Mouse (Mus musculus): Measurements from ENCODE around the gene Fcho1.
A peak's percentile ranks its signal among the peaks of the same experiment; 100 is the strongest.

Gene Fcho1

DNA sequence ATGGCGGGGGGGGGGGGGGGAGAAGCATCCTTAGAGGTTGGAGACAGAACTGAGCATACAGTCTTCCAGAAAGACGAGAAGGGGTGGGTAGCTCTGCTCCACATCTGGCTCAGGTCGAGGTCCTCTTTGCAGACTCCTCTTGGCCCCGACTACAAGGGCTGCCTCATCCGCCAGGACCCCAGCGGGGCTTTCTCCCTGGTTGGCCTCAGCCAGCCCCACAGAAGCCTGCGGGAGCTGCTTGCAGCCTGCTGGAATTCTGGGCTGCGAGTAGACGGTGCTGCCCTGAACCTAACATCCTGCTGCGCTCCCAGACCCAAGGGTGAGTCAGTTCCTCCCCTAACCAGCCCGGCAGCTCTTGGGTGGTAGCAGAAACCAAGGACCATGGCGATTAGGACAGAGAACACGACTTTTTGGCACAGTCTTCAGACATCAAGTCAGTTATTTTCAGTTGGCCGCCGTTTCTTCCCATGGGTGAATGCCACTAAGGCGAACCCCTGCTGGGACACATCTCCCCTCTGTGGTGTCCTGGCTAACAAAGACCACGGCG lies 44.1 kb downstream of the Fcho1 start:
- no peak for DNase-seq

DNA sequence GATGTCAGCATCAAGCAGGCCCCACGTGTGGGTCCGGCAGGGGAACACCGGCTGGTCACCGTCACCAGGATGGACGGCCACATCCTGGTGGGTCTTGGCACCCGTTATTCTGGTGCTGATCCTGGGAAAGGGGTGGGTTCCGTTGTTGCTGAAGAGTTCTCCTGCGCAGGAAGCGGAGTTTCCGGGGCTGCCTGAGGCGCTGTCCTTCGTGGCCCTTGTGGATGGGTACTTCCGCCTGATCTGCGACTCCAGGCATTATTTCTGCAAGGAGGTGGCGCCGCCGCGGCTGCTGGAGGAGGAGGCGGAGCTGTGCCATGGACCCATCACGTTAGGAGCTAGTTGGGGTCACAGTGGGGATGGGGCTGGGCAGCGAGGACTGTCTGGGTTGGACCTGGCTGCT lies 45.0 kb downstream of the Fcho1 start:
- DNase-seq: peak; percentile 61

DNA sequence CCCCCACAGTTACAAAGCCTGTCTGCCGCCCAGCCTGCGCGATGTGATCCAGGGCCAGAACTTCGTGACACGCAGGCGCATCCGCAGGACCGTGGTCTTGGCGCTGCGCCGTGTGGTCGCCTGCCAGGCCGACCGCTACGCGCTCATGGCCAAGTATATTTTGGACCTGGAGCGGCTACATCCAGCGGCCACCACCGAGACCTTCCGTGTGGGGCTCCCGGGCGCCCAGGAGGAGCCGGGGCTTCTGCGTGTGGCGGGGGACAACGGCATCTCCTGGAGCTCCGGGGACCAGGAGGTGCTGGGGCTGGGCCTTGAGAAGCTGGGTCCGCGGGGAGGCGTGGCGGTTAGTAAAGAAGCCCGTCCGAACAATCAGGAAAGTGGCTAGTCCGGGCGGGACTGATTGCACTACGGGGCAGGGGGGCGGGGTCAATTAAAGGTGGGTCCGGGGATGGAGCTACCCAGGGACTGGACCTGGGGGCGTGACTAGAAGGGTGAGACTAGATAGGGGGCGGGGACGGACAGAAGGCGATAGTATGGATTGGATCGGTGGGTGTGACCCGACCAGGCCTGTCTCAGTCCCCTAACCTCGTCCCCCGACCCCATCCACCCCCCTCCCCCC lies 45.9 kb downstream of the Fcho1 start:
- DNase-seq: no peak

DNA sequence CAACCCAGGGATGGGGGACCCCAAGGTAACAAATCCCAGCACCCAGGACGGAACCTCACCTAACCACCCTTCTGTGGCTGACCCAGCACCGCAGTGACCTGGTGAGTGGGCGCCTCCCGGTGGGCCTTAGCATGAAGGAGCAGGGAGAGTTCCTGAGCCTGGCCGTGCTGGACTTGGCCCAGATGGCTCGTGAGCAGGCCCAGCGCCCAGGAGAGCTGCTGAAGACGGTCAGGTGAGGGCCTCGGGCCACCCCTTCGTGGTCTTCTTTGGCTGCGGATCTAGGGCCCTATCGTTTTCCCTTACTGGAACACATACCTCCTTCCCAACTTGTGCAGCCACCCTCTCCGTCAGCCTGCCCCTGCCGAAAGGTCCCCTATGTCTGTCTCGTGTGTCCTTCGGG lies 46.4 kb downstream of the Fcho1 start:
- no peak for DNase-seq

GRCm38 (mm10) chr8:71678216-71678615 lies 47.3 kb downstream of the Fcho1 start:
- DNase-seq: no peak

- no peak for DNase-seq
These were observed 48.0 kb downstream of the Fcho1 start for GRCm38 (mm10) chr8:71677555-71677954.

DNA sequence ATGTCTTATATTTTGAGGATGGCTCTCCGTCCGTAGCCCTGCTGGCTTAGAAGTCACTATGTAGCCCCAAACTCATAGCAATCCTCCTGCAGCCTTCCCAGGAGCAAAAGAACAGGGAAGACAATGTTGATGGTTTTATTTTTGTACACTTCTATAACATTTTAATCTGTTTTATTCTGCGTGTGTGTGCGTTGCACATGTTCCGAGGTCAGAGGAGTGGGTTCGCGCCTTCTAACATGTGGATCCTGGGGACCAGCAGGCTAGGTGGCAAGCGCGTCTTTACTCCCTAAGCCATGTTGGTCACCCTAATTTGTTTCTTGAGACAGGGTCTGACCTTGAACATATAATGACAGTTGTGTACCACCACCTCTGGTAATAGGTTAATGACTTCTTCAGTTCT lies 48.7 kb downstream of the Fcho1 start:
- DNase-seq: no peak

GRCm38 (mm10) chr8:71676020-71676741 lies 49.3 kb downstream of the Fcho1 start, which contains the start of gene Jak3:
TSS of gene Jak3 (plus strand) at chr8:71676296.
- DNase-seq: peak; percentile 59

DNA sequence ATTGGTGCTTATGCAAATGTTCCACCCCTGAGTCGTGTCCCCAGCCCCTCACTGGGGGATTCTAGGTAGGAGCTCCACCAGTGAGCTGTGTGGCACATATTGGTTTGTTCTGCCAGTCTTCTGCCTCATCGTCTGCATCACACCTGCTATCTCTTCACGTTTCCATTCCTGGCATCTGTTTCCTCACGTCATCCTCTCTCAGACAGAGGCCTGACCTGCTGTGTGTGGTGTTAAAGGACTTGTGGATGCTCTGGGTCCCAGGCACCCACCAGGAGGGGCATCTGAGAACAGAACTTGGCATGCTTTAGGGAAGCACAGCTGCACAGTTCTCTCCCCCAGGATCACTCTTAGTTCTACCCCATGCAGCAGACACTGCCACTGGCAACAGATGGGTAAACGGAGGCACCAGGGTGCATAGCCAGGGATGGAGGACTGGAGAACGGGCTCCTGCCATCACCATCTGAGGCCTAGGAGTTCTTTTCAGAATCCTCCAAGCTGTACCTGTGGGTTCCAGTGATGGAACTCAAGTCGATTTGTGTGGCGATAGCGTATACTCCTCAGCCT lies 50.0 kb downstream of the Fcho1 start:
- DNase-seq: no peak

GRCm38 (mm10) chr8:71674071-71674470 lies 51.4 kb downstream of the Fcho1 start:
- DNase-seq: no peak

GRCm38 (mm10) chr8:71672168-71672735 lies 53.3 kb downstream of the Fcho1 start:
- no peak for DNase-seq

DNA sequence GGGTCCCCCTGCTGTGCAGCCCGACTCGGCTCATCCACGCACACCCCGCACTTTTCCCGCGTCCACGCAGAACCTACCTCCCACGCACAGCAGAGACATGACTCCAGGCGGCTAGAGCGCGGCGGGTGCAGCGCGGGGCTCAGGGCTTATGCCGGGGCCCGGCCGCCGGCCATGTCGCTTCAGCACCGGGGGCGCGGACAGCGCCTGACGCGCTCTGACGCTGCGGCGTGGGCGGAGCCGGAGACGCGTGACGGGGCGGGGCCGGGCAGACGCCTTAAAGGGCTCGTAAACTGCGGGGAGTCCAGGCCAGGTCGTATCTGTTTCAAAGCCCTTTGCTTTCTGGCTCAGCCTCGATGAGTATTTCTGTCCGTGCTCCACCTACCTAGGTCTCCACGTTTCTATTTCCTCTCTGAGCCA lies 54.0 kb downstream of the Fcho1 start, which contains the start of gene Unc13a:
Unc13a (minus strand) TSS at position 209 of the 417 bp plus-strand sequence.
- DNase-seq: peak; percentile 77

- DNase-seq: no peak
These were observed 54.6 kb downstream of the Fcho1 start for GRCm38 (mm10) chr8:71670621-71671548.

DNA sequence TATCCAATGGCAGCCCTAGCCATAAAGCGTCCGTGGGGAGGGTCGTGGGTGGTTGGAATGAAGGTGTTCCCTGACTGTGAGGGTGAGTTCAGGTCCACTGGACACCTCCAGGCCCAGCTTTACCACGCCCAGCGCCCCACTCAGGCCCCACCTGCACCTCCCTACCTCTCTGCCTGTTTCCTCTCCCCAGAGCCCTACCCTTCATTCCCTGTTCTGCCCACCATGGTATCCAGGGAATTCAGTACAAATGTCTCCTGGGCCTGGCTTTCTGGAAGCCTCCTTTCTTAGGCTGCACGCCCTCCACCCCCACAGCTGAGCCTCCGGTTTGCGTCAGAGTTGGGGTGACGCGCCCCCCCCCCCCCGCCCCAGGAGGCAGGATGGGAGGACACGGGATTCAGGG lies 55.3 kb downstream of the Fcho1 start:
- DNase-seq: no peak

DNA sequence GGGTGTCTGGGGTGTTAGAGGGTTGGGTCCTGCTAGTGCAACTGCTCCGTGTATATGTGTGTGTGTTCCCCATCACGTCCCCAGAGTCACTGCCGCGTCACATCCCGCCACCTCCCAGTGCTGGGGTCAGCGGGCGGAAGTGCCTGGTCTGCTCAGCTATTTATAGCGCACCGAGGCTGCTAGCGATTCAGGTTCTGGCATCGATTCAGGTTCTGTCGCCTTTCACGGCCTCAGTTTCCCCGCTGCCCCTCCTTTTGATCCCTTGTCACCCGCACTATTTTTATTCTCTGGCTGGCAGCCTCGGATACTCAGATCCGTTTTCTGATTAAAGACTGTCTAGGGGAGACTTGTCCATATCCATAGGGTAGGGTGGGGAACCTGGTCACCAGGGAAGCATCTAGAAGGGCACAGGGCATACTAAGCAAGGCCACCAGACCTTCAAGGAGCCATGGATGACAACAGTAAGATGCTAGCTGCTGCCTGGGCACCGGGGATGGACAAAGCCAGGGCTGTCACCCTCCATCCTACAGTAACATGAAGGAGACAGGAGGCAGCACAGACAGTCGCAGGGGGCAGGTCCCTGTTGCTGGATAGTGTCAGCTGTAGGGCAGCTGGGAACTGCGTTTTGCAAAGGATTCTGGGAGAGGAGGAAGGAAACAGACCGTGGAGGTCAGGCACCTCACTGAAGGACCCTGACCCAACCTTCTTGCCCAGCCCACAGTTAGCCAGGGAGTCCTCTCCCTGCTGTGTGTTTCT lies 57.1 kb downstream of the Fcho1 start:
- DNase-seq: no peak

- no peak for DNase-seq
These were observed 58.3 kb downstream of the Fcho1 start for GRCm38 (mm10) chr8:71667256-71667655.

GRCm38 (mm10) chr8:71666855-71667254 lies 58.7 kb downstream of the Fcho1 start:
- no peak for DNase-seq

- peak; percentile 60 for DNase-seq
These were observed 60.0 kb downstream of the Fcho1 start for GRCm38 (mm10) chr8:71665331-71666130.

- peak; percentile 65 for DNase-seq
These were observed 65.0 kb downstream of the Fcho1 start for GRCm38 (mm10) chr8:71660325-71661120.

DNA sequence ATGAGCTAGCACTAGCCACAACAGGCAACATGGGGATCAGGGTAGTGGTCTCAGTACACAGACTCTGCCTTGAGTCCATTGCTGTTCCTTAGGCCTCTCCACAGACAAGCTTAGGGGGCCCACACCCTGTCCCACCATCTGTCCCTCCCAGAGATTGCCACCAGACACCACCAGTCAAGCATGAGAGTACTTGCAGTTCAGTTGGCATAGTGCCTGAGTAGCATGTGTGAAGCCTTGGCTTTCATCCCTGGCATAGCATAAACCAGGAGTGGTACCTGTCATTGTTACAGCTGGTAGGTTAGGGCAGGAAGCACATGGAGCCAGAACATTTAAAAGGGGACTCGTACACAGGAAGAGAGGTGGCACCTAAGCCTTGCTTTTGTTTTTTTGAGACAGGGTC lies 65.8 kb downstream of the Fcho1 start:
- no peak for DNase-seq

Data from kidney, adult 11 months (tissue).